Mouse (Mus musculus): ENCODE measurements around the gene Dock6.
A peak's percentile ranks its signal among the peaks of the same experiment; 100 is the strongest.
"Not testable (repeated sequence)": the region's sequence is repeated elsewhere in the genome, so short reads cannot be mapped to it uniquely, and the experiment has no call there.

Gene Dock6

DNA sequence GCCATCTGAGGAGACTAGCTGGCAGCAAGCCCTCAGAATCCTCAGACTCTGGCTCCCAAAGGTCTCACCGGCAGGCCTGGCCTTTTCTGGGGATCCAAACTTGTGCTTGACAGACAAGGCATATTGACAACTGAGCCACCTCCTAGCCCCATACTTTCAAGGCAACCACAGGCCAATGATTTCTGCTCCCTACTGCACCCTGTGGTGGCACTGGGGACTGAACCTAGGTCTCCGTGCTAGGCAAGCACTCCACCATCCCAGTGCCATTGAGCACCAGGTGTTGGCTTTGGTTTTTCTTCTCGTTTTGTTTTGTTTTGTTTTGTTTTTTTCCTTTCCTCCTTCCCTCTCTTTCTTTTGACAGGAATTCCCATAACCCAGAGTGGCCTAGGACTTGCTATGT, 43.9 kb downstream of the Dock6 start:
- no peak for DNase-seq (ENCODE audit: low spot score)

DNA sequence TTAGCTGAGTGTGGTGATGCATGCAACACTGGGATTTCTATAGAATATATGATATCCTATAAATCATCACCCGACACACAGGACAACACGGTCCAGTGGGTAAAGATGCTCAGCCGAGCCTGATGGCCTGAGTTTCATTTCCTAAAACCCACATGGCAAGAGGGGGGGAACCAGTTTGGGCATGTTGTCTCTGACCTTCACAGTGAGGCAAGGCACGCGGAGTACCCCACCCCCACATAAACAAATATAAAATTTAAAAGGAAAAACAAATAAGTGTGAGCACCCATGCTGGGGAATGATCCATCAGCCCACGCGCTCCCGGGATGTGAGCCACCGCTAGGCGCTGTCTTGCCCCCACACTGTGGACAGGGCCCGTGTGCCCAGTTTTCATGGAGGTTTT, 45.5 kb downstream of the Dock6 start:
- no peak for DNase-seq (ENCODE audit: low spot score)

GRCm38 (mm10) chr9:21806363-21806762, 46.1 kb downstream of the Dock6 start:
- no peak for DNase-seq (ENCODE audit: low spot score)

DNA sequence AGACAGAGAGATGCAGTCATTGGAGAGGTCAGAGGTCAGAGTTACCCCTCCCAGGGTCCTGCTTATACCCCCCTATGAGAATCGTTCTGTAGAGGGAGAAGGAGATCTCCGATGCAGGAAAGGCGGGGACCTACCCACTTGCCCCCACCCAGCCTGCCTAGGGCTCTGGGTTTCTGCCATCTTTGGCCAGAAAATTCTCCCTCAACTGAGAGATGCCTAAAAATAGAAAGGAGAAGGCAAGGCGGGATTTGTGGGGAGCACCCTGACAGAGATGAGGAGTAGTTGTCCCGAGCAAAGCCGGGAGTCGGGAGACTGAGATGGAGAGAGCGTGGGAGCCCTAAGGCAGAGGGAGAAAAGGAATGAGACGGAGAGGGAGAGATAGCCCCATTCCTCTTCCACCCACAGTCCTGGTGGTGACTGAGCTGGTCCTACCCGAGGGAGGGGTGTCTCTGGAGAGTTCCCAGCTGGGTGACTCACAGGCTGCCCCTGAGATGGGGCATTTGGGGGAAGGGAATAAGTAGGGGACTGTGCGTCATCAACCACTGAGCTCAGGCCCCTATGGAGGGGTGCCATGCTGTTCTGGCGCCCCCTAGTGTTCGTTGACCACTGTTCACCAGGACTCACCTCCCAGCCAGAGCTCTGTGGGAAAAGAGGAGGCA, 48.3 kb downstream of the Dock6 start:
- DNase-seq (ENCODE audit: low spot score): peak; percentile 80

GRCm38 (mm10) chr9:21801591-21801990, 50.8 kb downstream of the Dock6 start:
- DNase-seq (ENCODE audit: low spot score): no peak

DNA sequence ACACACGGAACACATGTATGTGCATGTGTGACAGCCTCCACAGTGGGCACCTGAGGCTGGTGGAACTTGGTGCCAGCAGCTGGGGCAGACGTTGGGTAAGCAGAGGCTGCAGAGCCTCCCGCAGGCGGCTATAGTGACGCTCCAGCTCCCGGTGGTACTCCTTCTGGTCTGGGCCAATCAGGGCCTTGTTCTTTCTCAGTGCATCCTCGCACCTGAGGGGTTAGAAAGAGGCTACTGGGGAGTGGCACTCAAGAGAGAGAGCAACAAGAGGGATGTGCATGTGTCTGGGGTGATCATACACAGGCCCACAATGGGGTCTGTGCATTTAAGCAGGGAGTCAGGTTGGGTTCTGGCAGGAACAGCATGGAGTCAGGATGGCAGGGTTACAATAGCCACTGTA, 51.3 kb downstream of the Dock6 start:
- DNase-seq (ENCODE audit: low spot score): no peak

GRCm38 (mm10) chr9:21799010-21799350, 53.5 kb downstream of the Dock6 start:
- no peak for DNase-seq (ENCODE audit: low spot score)

- peak; percentile 78 for DNase-seq (ENCODE audit: low spot score)
These were observed 54.0 kb downstream of the Dock6 start, which contains the start of gene Kank2 for GRCm38 (mm10) chr9:21798345-21799009. Gene Kank2, minus strand, starts transcription at chr9:21798744.

DNA sequence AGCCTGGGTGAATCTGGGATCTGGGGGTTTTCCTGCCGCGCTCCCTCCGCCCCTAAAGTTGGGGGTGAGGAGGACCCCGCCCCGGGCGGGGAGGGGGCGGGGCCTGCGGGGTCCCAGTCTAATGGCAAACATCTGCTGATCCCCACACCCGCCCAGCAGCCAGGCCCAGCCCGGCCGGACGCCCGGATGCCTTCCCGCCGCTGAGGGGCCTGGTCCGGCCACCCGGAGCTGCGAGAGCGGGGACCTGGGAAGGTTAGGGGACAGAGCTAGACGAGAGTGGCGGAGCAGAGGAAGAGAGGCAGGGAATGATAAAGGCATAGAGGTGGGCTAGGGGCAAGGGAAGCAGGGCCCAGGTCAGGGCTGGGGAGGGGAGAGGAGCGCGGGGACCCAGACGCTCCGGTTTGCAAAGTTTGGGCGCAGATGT, 54.5 kb downstream of the Dock6 start:
- peak; percentile 62 for DNase-seq (ENCODE audit: low spot score)

DNA sequence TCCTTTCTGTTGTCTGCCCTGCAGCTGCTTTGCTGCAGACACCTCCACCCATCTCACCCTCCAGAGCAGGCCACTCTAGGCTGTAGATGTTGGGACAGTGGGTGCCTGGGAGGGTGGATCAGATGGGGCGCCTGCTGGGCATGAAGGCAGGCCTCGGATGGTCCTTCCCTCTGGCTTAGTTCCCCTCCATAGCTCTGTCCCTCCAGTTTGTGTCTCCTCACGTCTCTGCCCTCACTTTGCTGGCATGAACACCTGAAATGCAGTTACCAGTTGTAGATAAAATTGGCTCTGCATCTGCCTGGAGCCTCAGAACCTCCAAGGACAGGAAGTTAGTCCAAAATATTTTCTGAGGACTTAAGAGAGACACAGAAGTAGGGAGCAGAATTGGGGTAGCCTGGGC, 55.5 kb downstream of the Dock6 start:
- no peak for DNase-seq (ENCODE audit: low spot score)

DNA sequence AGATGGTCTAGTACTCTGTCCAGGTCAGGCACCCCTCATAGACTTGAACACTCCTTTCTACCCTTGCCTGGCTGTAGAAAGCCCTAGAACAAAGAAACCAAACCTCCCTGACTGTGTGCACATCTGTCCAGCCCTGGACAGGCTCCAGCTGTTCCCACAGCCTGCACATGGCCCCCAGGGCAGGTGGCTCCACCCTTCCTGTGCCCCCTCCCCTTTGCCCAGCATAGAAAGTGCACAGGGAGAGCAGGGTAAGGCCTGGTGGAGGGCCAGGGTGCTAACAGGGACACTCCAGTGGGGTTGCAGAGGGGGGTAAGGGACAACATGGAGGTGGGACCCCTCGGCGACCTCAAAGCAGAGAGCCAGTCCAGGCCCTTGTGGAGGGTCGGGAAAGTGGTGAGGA, 56.2 kb downstream of the Dock6 start:
- DNase-seq (ENCODE audit: low spot score): no peak

DNA sequence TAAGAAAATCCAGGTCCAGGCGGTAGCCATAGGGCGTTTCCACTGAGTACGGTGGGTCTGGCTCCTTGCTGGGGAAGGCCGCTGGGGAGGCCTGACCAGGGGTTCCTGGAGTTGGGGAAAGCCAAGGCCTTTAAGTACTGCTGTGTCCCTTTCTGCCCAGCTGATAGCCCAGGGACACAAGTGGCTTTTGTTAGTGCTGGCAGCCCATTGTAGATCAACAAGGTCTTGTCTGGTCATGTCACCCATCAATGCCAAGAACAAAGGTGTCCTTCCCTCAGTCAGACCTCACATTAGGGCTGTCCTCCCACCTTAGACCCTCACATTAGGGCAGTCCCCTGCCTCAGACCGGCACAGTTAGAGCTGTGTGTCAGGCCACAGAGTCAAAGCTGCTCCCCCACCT, 56.9 kb downstream of the Dock6 start:
- DNase-seq (ENCODE audit: low spot score): no peak

GRCm38 (mm10) chr9:21794925-21795324, 57.5 kb downstream of the Dock6 start:
- no peak for DNase-seq (ENCODE audit: low spot score)

- DNase-seq (ENCODE audit: low spot score): no peak
These were observed 58.0 kb downstream of the Dock6 start for GRCm38 (mm10) chr9:21794344-21794834.

DNA sequence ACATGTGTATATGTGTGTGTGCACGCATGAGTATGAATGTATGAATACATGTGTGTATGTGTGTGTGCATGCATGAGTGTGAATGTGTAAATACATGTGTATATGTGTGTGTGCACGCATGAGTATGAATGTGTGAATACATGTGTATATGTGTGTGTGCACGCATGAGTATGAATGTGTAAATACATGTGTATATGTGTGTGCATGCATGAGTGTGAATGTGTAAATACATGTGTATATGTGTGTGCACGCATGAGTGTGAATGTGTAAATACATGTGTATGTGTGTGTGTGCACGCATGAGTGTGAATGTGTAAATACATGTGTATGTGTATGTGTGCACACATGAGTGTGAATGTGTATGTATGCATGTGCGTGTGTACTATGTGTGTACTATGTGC, 58.9 kb downstream of the Dock6 start:
- not testable (repeated sequence) for DNase-seq (ENCODE audit: low spot score)

DNA sequence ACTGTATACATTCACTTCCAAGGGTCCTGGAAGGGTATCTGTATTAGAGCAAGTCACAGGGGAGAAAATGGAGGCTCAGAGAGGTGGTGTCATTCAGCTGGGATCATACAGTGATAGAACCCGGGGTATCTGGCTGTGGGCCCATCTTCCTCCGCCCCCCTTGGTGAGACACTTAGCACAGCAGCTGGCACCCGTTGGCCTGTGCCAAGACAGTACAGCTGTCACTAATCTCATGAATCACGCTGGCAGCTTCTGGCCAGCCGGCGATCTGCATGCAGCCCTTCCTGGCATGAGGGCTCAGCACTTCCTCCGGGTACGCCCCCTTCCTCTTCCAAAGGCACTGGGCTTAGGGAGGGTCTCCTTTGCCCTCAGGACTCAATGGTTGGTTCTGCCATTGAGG, 59.8 kb downstream of the Dock6 start:
- peak; percentile 43 for DNase-seq (ENCODE audit: low spot score)

GRCm38 (mm10) chr9:21791861-21792260, 60.6 kb downstream of the Dock6 start:
- peak; percentile 66 for DNase-seq (ENCODE audit: low spot score)

- no peak for DNase-seq (ENCODE audit: low spot score)
These were observed 64.2 kb downstream of the Dock6 start for GRCm38 (mm10) chr9:21788234-21788633.

DNA sequence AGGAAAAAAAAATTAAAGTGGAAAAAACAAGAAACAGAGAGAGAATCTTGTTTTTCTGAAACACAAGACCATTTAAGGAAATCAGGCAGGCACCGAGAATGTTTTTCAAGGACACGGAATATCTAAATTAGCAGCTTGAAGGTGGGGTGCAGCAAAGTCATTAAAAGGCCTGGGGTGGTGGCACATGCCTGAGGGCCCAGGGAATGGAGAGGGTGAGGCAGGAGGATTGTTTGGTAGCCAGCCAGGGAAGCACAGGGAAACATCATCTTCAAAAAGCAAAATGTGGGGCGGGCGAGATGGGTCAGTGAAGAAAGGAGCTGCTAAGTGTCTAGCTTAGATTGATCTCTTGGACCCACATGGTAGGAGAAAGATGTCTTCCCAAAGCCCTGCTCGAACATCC, 64.8 kb downstream of the Dock6 start:
- peak; percentile 58 for DNase-seq (ENCODE audit: low spot score)

DNA sequence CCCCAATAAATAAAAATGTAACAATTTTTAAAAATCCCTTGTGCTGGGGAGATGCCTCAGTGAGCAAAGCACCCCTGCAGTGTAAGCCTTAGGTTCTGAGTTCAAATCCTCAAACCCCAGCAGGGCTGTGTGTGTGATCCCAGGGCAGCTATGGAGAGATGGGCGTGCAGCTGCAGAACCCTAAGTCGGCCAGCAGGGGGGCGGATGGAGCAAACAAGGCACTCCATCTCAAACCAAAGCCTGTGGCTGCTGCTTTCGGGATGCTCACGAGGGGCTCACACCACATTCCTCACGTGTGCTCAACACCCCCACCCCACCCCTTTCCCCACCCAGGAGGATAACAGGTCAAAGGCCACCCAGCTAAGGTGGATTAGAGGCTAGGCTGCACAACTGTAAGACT, 65.5 kb downstream of the Dock6 start:
- no peak for DNase-seq (ENCODE audit: low spot score)

GRCm38 (mm10) chr9:21786309-21786708, 66.1 kb downstream of the Dock6 start:
- DNase-seq (ENCODE audit: low spot score): not testable (repeated sequence)

GRCm38 (mm10) chr9:21784517-21785307, 67.7 kb downstream of the Dock6 start:
- DNase-seq (ENCODE audit: low spot score): no peak
